Mouse (Mus musculus) right cerebral cortex, postnatal 4 days (tissue): ENCODE measurements around the gene Pkn2.

ENCODE experiments used
- DNase-seq: peaks from one replicate; pipeline ENCODE4 v3.0.0-alpha.2; 2022

Gene Pkn2

GRCm38 (mm10) chr3:142881872-142882623 is at the start of gene Pkn2:
Pkn2 (minus strand) TSS chr3:142882004.
- DNase-seq, result peak; percentile 99

- no peak for DNase-seq
Measured at GRCm38 (mm10) chr3:142929906-142930305, 48.1 kb upstream of the Pkn2 start.

DNA sequence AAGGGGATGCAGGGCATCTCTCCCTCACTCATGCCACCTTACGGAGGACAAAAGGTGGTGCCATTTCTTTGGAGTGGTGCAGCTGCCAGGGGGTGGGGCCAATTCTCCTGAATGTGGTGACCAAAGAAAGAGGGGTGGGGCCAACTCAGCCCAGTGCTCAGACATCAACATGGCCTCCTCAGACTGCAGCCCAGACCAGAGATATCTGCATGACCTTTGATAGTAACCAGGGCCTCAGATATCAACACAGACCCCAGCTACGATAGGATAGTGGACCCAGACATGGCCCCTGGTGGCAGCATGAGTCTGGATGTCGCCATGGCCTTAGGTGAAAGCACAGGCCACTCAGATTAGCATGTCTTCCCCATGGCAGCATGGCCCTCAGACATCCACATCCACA is 45.5 kb upstream of the Pkn2 start:
- no peak for DNase-seq

DNA sequence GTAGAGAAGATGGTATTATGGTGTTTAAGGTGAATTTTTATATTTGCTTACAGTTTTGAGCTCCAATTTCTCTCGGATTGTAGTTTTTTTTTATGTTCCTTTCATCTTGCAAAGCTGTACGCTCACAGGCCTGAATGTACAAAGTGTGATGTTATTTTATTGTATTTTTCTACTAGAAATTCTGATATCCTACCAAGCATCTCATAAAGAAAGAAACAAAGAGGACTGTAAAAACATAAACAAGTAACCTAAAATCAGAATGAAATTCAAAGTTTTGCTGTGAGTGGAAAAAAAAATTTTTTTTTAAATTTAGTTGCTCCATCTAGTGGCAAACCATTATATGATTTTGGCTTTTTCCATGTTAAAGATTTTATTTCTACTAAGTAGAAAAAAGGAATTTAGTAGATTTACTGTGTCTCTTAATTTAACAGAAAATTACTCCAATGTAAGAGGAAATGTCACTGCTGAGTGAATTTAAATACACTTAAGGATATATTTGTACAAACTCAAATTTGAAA is 43.1 kb upstream of the Pkn2 start:
- DNase-seq, result no peak

DNA sequence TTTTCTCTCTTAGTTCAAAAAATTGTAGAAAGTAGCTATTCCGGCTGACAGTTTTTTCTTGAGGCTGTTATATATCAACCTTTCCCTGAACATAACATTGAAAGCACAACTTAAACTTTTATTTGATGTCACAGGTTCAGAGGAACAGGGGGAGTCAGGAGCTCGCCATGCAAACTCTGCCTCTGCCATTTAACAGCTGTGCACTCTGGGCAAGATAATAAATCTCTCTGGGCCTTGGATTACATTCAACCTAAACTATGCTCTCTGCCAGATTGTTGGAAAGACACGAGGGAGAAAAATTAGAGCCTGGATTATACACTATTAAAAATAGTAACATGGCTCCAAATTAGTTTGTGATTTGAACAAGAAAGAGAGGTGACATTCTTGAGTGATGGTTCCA is 37.3 kb upstream of the Pkn2 start:
- DNase-seq, result no peak

DNA sequence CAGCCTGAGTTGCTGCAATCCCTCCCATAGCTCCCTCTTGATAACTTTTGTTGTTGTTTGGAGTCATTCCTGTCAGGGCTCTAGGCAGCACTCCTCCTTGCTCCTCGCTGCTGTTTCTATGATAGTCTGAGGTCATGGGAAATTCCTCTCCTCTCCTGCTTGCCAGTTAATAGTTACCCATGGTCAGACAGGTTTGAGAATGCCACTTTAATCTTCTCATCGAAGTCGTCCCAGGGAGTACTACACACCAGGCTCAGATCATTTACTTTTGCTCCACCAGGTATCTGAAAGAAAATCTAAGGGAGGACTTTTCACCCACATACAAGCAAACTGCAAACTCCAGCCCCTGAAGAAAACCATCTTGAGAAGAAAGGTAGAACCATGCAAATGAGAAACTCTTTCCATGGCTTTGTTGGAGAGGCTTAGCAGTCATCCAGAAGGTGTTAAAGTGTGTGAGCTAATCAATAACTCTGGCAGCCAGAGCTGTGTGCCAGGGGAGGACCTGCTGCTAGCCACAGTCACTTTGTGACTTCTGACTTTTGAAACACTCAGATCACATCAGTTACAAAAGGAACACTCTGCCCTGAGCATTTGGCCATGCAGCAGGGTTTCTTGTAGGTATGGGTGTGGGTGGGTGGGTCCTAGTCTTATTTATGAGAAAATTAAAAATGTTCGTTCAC is 36.1 kb upstream of the Pkn2 start:
- DNase-seq, result no peak

DNA sequence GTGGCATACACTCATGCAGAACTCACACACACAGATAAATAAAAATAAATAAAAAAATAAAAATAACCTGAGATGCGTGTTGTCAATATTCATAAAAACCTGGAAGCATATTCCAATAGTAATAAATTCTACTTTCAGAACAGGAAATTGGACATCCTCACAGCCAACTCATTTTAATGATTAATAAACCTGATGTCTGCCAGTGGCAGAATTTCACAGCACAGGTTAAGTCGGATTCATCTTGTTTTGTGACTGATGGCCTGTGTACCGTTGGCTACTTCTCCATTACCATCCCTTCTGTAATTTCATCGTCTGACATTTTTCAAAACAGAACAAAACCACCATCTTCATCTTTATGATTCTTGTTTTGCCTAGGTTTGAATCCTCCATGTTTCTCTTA is 35.4 kb upstream of the Pkn2 start:
- DNase-seq, result no peak

DNA sequence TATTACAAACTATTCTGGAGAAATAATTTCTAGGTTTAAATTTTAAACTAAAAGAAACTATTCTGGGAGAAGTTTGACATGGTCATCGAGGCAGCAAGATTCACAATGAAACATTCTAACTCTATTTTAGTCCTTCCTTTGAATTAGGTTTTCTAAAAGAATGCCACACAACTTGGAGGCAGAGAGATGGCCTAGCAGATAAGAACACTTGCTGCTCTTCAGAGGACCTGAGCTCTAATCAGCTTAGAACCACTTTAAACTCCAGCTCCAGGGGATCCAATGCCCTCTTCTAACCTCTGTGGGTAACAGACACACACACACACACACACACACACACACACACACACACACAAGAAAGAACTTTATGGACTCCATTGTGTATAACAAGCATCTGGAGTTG is 31.5 kb upstream of the Pkn2 start:
- no peak for DNase-seq

- DNase-seq, result no peak
Measured at GRCm38 (mm10) chr3:142899683-142900082, 17.9 kb upstream of the Pkn2 start.

DNA sequence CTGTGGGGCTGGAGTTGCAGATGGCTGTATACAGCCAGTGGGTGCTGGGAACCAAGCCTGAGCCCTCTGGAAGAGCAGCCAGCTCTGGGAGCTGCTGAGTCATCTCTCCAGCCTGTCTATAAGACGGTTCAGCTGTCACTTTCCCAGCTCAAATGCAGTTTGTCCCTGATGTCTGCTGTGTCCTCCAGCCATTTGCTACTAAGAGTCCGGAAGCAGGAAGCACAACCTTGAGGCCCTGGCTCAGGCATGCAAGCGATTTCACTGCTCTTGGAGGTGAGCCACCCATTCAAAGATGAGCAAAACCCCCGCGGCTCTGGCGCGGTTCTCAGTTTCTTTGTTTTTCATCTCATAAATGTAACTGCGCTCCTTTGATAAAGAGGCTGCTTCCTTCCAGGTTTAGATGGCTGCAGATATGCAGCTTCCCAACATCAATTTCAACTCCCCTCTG is 17.2 kb upstream of the Pkn2 start:
- no peak for DNase-seq

DNA sequence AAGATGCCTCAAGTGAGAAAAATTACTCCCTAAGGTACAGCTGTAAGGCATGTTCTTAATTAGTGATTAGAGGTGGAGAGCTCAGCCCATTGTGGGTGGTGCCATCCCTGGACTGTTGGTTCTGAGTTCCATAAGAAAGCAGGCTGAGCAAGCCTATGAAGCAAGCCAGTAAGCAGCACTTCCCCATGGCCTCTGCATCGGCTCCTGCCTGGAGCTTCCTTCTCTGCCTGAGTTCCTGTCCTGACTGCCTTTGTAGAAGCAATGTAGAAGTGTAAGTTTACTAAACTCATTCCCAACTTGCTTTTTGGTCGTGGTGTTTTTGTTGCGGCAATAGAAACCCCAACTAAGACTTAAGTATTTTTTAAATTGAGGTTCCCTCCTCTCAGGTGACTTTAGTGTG is 8.6 kb upstream of the Pkn2 start:
- DNase-seq, result no peak

DNA sequence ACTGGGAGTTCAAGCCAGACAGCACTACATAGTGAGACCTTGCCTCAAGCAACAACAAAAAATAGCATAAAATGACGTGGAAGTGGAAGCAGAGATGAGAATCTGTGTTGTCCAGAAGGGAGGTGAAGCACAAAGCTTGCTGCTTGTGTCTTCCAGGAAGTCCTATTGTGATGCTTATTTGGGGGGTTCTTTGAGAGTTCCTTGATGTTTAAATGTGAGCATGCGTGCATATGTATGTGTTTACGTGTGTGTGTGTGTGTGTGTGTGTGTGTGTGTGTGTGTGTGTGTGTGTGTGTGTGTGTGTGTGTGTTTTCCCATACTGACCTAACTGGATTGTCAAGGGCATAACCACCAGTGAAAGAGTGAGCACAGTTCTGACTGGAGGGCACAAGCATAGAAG is 5.2 kb upstream of the Pkn2 start:
- DNase-seq, result no peak

GRCm38 (mm10) chr3:142884594-142884993 is 2.8 kb upstream of the Pkn2 start:
- DNase-seq, result no peak

DNA sequence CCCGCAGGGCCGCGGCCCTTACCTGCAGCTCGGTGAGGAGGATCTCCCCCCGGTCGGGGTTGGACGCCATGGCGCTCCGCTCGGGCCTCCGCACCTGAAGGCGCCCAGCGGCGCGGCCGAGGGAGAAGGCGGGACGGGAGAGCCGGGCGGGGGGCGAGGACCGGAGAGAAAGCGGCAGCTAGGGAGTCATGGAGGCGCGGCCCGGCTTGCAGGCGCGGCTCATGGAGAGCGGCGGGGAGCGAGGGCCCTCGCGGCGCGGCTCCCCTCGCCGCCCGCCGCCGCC is 274 bp downstream of the Pkn2 start:
- no peak for DNase-seq

DNA sequence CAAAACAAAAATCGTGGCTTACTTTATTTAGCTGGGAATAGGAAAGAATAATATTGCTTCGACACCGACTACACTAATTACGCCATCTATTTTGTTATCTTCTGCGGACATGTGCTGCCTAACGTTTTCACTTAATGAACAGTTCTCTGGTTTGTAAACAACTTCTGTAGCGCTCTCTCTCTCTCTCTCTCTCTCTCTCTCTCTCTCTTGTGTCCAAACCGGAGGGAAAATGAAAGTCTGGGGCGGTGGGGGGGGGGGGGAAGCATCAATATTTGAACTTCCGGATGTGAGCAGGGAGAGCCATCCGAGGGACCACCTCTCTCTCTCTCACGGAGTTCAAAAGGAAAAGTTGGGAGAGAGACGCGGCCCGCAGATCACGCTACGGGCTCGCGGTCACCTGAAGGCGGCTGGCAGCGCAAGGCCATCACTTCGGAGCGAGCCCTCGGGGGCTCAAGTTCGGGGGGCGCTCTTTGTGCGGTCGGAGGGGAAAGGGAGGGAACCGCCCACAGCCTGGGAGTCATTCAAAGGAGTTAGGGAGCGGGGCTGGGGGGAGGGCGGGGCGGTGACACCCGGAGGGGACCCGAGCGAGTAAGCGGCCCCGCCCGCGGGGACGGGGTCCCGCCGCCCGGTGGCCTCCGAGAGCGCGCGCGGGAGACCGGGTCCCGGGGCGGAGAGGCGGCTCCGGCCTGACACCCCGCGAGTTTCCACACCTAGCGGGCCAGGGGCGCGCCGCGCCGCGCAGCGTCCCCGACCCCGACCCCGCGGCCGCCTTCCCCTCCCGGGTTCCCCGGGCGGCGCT is 815 bp downstream of the Pkn2 start:
- peak; percentile 30 for DNase-seq

- DNase-seq, result no peak
Measured at GRCm38 (mm10) chr3:142863236-142863635, 18.6 kb downstream of the Pkn2 start.

DNA sequence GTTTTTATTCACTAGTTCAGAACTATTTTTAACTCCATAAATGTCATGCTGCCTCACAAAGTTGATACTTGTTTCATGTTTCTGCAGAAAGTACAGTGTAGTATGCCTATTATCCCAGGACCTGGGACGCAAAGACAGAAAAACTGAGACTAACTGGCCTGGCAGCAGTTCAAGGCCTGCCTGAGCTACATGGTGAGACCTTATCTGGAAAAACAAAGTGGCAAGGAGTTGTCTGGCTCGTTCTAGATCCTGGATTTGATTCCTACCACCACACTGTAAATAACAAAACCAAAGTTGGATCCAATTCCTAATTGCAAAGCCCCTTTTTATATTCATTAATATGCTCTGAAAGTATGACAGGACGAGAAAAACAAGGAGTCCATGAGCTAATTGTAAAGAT is 25.0 kb downstream of the Pkn2 start:
- peak; percentile 2 for DNase-seq

DNA sequence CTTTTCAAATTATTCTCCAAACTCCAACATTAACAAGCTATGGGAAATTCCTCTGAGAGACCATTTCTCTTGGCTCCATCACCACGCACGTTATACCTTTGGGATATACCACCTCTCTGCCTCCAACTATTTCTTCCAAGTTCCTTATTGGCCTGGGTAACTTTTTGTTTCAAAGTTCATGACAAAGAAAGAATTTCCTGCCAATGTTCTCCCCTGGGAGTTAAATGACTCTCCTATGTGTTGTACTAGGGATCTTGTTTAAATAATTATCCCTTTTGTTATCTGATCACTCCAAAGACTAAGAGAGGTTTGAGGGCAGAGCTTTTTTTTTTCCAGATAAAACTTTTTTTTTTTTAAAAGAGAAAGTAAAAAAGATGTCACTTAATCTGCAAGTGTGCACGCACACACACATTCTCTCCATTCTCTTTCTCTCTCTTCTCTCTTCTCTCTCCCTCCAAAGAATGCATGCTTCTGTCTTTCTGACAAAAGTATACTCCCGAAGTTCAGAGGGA is 25.8 kb downstream of the Pkn2 start:
- no peak for DNase-seq

GRCm38 (mm10) chr3:142852911-142853310 is 28.9 kb downstream of the Pkn2 start:
- no peak for DNase-seq

GRCm38 (mm10) chr3:142851631-142852030 is 30.2 kb downstream of the Pkn2 start:
- no peak for DNase-seq

- no peak for DNase-seq
Measured at GRCm38 (mm10) chr3:142839961-142840360, 41.8 kb downstream of the Pkn2 start.

DNA sequence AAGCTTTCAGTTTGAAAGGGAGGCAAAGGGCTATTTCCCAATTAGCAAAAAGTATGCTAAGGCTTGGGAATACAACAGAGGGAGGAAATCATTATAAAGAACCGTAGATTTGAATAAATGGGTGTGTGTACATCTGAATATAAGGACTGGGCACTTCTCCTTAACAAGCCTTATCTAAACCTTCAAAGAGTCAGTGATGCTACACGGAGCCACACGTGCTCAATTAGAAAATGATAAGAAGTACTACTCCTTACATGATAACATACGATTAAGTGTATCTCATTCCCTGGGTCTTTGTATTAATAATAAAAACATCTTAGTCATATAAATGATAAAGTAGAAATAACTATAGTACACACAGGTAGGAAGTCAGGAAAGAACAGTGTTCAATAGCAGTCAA is 47.0 kb downstream of the Pkn2 start:
- DNase-seq, result no peak

DNA sequence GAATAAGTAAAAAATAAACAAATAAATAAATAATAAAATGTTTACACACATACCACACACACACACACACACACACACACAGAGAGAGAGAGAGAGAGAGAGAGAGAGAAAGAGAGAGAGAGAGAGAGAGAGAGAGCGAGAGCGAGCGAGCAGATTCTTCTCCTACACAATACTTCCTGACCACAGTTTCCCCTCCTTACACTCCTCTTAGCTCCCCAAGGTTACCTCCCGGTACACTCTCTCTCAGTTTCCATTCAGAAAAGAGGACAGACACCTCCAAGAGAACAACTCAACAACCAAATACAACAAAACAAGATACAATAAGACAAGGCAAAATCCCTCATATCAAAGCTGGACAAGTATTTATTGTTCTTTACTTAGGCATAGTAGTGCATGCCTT is 47.8 kb downstream of the Pkn2 start:
- DNase-seq, result no peak

DNA sequence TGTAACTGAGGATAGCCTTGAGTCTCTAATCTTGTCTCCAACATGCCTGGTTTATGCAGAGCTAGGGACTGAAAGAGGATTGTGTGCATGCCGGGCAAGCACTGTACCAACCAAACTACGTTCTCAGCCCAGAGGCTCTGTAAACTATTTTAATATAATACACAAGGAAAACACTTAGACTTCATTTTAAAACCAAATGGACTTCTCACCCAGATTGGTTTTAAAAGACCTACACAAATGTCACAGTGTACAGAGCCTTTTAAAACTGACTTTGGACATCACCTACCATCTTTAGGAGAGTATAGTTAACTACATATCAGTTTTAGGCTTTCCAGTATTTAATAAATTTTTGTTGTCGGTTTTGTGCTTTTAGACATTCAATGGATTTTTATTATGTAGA is 48.9 kb downstream of the Pkn2 start:
- no peak for DNase-seq
